Mouse (Mus musculus) heart, adult 2 months (tissue): ENCODE results near the gene Ninj1. TPM values are rescaled to one million over a fixed set of nuclear protein-coding genes. Genes with fewer than 3 reads are reported as not detected.

Experiments
- DNase-seq, 2 experiments: peaks; one replicate each; pipeline ENCODE4 v3.0.0; 2021
- H3K27ac ChIP-seq: fragments of 200-600 bp; 2 replicates; pipeline ENCODE4 v1.8.1; 2022
- H3K27me3 ChIP-seq: fragments of 200-500 bp; 2 replicates; pipeline ENCODE4 v1.6.1; 2012; ENCODE audit warnings: mild to moderate bottlenecking, low read length, inconsistent platforms, mixed read lengths; ENCODE audit not compliant: control insufficient read depth, insufficient read depth
- H3K36me3 ChIP-seq: fragments of 200-500 bp; 2 replicates; pipeline ENCODE4 v1.6.1; 2012; ENCODE audit warnings: low read length, inconsistent platforms; ENCODE audit not compliant: control insufficient read depth, insufficient read depth
- H3K4me1 ChIP-seq: fragments of 200-500 bp; 2 replicates; pipeline ENCODE4 v1.6.1; 2011; ENCODE audit warnings: low read length; ENCODE audit not compliant: control insufficient read depth, insufficient read depth
- H3K4me3 ChIP-seq: fragments of 200-600 bp; 2 replicates; pipeline ENCODE4 v1.8.1; 2022
- H3K79me2 ChIP-seq: fragments of 200-500 bp; replicated peaks from 2 replicates; pipeline ENCODE4 v1.6.1; 2012; ENCODE audit warnings: mild to moderate bottlenecking, inconsistent platforms, low read length, moderate library complexity, mixed read lengths; ENCODE audit not compliant: control insufficient read depth, insufficient read depth
- H3K9ac ChIP-seq: fragments of 200-500 bp; 2 replicates; pipeline ENCODE4 v1.6.1; 2012; ENCODE audit warnings: low read depth, mild to moderate bottlenecking, control low read depth, inconsistent platforms, low read length, mixed read lengths
- CTCF ChIP-seq: fragments of 200-600 bp; IDR thresholded peaks from 2 replicates; pipeline ENCODE4 v1.8.1; 2022; ENCODE audit warnings: antibody characterized with exemption, mild to moderate bottlenecking, moderate library complexity
- EP300 ChIP-seq: fragments of 200-500 bp; IDR thresholded peaks from 2 replicates; pipeline ENCODE4 v1.6.1; 2011; ENCODE audit warnings: low read depth, low read length, control low read depth; ENCODE audit not compliant: insufficient read depth
- POLR2A ChIP-seq: fragments of 200-500 bp; IDR thresholded peaks from 2 replicates; pipeline ENCODE4 v1.6.1; 2011; ENCODE audit warnings: mild to moderate bottlenecking, low read depth, low read length, control low read depth; ENCODE audit not compliant: insufficient read depth
- WGBS: fragments of 180-500 bp; shearing (Covaris S2); methylation state at CpG from one replicate; pipeline ENCODE4 v1.1.7; 2018; 5-methylcytosine and 5-hydroxymethylcytosine counted together
- intact Hi-C: fragments of 180-260 bp; cut with DNase I; formaldehyde crosslinking; loops from one replicate; pipeline ENCODE4 v1.15.1; 2025
- polyA plus RNA-seq: library from polyadenylated mRNA; depleted of rRNA; stranded (reverse); fragments of >200 nt; gene quantifications from 2 replicates; pipeline ENCODE4 v1.2.3, GENCODE M21; 2012
- total RNA-seq, 2 experiments: library from RNA; stranded (reverse); gene quantifications; 2 replicates each; pipeline ENCODE4 v1.2.3; 2021

Gene Ninj1
- total and polyA plus RNA-seq, 3 experiments: 108 to 220 (median 152) TPM

- Histone ChIP-seq H3K79me2 (no peaks in the 10 kb centered on the region), H3K27ac (peak overlapping the region; percentile 97), H3K27me3 (no peaks in the 10 kb centered on the region), H3K36me3 (no peaks in the 10 kb centered on the region), H3K4me1 (peaks cover 18% of the 10 kb centered on the region), H3K4me3 (no peak overlapping the region; the same call in 1 of the 2 replicates), H3K9ac (no peak overlapping the region)
- intact Hi-C loops: loop anchor here (5.0 to 10.0 kb wide), 2 partner anchors 168 to 435 kb away; partner anchors contain the start of genes Cenpp and Nol8
- 74% methylated on average over 9 of the region's 9 CpGs for WGBS
- no peak for DNase-seq
- TF ChIP-seq EP300: no peak
- TF ChIP-seq POLR2A: no peak
- TF ChIP-seq CTCF: no peak
Measured at GRCm38 (mm10) chr13:49216808-49217561, 29.7 kb downstream of the Ninj1 start.

- no peak overlapping the region for H3K9ac ChIP-seq
- H3K27ac ChIP-seq: no peak overlapping the region
- H3K4me1 ChIP-seq: peaks cover 12% of the 10 kb centered on the region
- no peaks in the 10 kb centered on the region for H3K27me3 ChIP-seq
- WGBS: 72% methylated on average over 3 of the region's 3 CpGs
- no peak for TF ChIP-seq POLR2A
- no peak for TF ChIP-seq EP300
- no peak for TF ChIP-seq CTCF
- no peak overlapping the region for H3K4me3 ChIP-seq
- intact Hi-C loops: loop anchor here (5.0 to 10.0 kb wide), 2 partner anchors 166 to 434 kb away; partner anchors contain the start of genes Cenpp and Nol8
- no peaks in the 10 kb centered on the region for H3K79me2 ChIP-seq
- no peak for DNase-seq
- H3K36me3 ChIP-seq: no peaks in the 10 kb centered on the region
Measured at GRCm38 (mm10) chr13:49218651-49219050, 31.4 kb downstream of the Ninj1 start.

GRCm38 (mm10) chr13:49219367-49219766 is 32.1 kb downstream of the Ninj1 start:
- 81% methylated on average over 4 of the region's 4 CpGs for whole genome bisulfite sequencing
- TF ChIP-seq POLR2A: no peak
- TF ChIP-seq EP300: no peak
- TF ChIP-seq CTCF: no peak
- intact Hi-C loops: loop anchor here (5.0 to 10.0 kb wide), 2 partner anchors 165 to 433 kb away; partner anchors contain the start of genes Cenpp and Nol8

GRCm38 (mm10) chr13:49220912-49221311 is 33.6 kb downstream of the Ninj1 start:
- Histone ChIP-seq H3K4me1 (peaks cover 2% of the 10 kb centered on the region), H3K4me3 (no peak overlapping the region), H3K27me3 (no peaks in the 10 kb centered on the region), H3K27ac (no peak overlapping the region), H3K79me2 (no peaks in the 10 kb centered on the region), H3K9ac (no peak overlapping the region), H3K36me3 (no peaks in the 10 kb centered on the region)
- TF ChIP-seq EP300 (no peak), CTCF (0 out of 2 replicates have a peak, but pooled peaks have one; percentile 3)
- WGBS: 35% methylated on average over 5 of the region's 5 CpGs
- DNase-seq: no peak
- intact Hi-C loops: no loop called here

More at GRCm38 (mm10) chr13:49219367-49219766, 32.1 kb downstream of the Ninj1 start:
- H3K36me3 ChIP-seq: no peaks in the 10 kb centered on the region
- no peaks in the 10 kb centered on the region for H3K27me3 ChIP-seq
- H3K4me1 ChIP-seq: peaks cover 6% of the 10 kb centered on the region
- no peak overlapping the region for H3K4me3 ChIP-seq
- H3K79me2 ChIP-seq: no peaks in the 10 kb centered on the region
- no peak overlapping the region for H3K9ac ChIP-seq
- no peak overlapping the region for H3K27ac ChIP-seq
- no peak for DNase-seq

- Histone ChIP-seq H3K79me2 (no peaks in the 10 kb centered on the region), H3K9ac (no peak overlapping the region), H3K4me3 (no peak overlapping the region), H3K4me1 (no peaks in the 10 kb centered on the region), H3K36me3 (no peaks in the 10 kb centered on the region), H3K27ac (no peak overlapping the region), H3K27me3 (no peaks in the 10 kb centered on the region)
- intact Hi-C loops: no loop called here
- 15% methylated on average over 10 of the region's 10 CpGs for WGBS
- no peak for TF ChIP-seq CTCF
- no peak for TF ChIP-seq EP300
- no peak for TF ChIP-seq POLR2A
- no peak for DNase-seq
Measured at GRCm38 (mm10) chr13:49224314-49224713, 37.0 kb downstream of the Ninj1 start.

DNA sequence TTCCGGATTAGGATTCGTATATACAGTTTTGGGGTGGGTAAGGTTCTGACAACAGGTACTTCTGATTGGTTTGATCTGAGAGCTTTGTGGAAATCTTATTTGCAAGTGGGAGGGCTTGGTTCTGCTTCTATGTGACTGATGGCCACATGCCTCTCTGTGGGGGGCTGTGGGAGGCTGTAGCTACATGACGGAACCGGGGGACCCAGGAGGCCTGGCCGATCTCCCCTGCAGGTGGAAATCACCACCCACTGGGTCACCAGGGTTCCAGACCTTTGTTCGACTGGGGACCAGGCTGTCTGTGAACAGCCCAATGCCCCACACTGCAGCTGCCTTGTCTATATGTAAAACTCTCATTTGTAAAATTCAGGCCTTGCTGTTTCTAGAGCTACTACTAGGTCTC is 37.4 kb downstream of the Ninj1 start:
- Histone ChIP-seq H3K4me3 (no peak overlapping the region), H3K9ac (no peak overlapping the region), H3K27me3 (no peaks in the 10 kb centered on the region), H3K79me2 (no peaks in the 10 kb centered on the region), H3K36me3 (no peaks in the 10 kb centered on the region), H3K27ac (no peak overlapping the region), H3K4me1 (no peaks in the 10 kb centered on the region)
- no peak for TF ChIP-seq EP300
- no peak for TF ChIP-seq CTCF
- TF ChIP-seq POLR2A: no peak
- WGBS: 49% methylated on average over 6 of the region's 6 CpGs
- intact Hi-C loops: no loop called here
- DNase-seq: no peak
